Mouse (Mus musculus) liver, postnatal 0 days (tissue): ENCODE results near the gene Cuedc1.

ENCODE experiments used
- CTCF ChIP-seq: sonication (generic); IDR thresholded peaks from 2 replicates; pipeline ENCODE4 v1.5.1; 2016; ENCODE audit warnings: antibody characterized with exemption, low read depth
- EP300 ChIP-seq: IDR thresholded peaks from 2 replicates; pipeline ENCODE4 v1.6.1; 2016; ENCODE audit warnings: antibody characterized with exemption, low read depth, mild to moderate bottlenecking

- TF ChIP-seq CTCF (no peak), EP300 (no peak)
Measured at GRCm38 (mm10) chr11:88083699-88084098, 14.2 kb upstream of the Cuedc1 start.
